Mouse (Mus musculus): ENCODE data around the gene Cbx5. TPM values are rescaled to one million over a fixed set of nuclear protein-coding genes. Genes with fewer than 3 reads are reported as not detected.

Cbx5 gene
- total RNA-seq, 2 experiments from 2014 or later: 180 to 183 TPM

DNA sequence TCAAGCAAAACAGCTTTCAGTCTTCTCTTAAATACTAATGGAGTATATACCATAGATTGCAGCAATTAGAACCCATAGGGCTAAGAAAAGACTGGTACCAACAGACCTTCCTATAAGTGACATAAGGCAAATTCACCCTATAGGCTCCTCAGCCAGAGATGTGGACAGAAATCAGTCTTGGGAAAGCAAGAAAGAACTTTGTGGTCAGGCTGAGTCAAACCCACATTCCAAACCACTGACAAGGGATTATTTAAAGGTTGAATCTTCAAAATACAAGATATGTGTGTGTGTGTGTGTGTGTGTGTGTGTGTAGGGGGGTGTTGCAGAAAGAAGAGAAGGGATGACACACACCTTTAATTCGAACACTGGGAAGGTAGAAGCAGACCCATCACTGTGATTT, 18.2 kb downstream of the Cbx5 start:
- no peak for DNase-seq (ENCODE audit: extremely low spot score in 1 of 2, low spot score in 1 of 2)

DNA sequence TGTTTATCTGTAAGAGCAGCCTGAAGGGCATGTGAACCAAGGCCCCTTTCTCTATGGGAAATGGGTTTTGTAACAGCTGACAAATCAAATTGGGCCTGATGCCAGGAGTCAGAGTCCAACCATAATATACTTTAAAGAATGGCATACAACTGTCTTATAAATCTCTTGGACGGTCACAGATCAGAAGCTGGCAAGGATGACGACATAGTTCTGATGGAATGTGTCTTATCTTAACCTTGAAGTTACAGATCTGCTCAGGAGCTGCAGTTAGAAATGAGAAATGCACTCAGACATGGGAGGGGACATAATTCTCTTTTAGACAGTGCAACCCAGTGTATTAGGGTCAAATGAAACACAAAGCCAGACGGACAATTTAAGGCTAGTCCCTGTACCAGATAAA, 18.8 kb downstream of the Cbx5 start:
- DNase-seq (ENCODE audit: extremely low spot score in 1 of 2, low spot score in 1 of 2): no peak

DNA sequence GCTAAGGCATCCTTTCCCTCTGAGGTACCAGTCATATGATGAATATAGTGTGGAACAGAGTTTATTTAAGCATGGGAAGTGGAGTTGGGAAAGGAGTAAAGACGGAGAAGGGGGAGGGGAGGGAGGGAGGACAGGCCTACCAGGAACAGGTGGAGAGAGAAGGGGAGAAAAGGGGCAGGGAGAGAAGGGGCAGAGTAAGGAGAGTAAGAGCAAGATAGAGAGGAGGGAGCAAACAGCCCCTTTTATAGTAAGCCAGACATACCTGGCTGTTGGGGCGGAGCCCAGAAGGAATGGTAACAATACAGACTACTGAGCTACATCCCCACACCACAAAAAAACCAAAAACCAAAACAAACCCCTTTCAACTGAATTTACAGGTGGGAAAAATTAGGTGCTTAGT, 23.6 kb downstream of the Cbx5 start:
- no peak for DNase-seq (ENCODE audit: extremely low spot score in 1 of 2, low spot score in 1 of 2)

DNA sequence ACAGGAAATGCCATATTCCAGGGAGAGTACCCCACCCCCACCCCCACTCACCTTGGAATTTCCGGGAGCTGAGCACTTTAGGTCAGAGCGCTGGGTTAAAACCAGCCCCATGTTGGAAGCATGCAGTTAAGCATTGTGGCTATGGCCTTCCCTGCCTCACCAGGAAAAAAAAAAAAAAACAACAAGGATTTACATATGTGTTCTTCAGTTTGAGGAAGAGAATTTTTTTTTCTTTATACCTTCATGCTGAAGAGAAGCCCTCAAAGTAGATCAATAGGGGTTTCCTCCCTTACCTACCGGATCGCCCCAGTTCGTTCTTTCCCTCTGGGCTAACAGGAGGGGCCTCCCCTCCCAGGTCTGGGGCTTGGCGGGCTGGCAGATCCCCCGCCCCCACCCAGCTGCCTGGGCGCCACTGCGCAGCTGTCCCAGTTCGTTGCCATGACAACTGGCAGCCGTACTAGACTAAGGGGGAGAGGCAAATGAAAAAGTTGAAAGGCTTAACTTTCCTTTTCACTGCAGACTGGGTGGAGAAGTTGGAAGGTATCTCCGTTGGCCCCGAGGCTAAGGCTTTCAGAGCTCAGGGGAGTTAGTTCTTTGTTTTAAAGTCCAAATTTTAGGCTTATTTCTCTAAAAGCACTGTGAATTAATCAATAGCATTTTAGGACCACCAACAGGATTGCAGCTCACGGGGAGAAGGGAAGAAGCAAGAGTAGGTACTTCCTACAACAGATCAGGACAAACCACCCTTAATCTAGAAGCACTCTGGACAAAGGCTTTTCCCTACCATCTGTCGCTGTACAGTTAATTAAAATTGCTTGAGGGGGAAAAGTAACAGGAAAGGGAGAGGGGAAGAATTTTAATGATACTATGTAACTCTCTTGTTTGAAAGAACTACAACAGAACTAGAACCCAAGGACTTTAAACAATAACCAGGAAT, 24.4 kb downstream of the Cbx5 start:
- DNase-seq (ENCODE audit: extremely low spot score in 1 of 2, low spot score in 1 of 2): peak; percentile 80 to 85

DNA sequence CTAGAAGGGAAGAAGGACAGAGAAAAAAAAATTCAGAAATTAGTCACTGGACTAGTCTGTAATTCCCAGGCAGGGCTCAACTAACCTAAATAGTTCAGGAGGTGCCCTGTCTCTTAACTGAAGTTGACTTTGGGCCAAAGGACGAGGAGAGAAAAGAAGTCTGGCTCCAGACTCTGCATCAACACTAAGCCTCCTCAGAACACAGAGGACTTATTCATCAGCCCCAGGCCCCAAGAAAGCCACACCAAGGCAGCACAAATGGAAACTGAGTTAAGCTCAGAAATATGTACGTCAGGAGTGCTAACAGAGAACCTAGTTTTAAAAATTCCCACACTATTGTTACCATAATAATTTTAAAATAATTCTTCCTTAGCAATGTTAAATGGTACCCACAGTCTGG, 25.5 kb downstream of the Cbx5 start:
- no peak for DNase-seq (ENCODE audit: extremely low spot score in 1 of 2, low spot score in 1 of 2)

DNA sequence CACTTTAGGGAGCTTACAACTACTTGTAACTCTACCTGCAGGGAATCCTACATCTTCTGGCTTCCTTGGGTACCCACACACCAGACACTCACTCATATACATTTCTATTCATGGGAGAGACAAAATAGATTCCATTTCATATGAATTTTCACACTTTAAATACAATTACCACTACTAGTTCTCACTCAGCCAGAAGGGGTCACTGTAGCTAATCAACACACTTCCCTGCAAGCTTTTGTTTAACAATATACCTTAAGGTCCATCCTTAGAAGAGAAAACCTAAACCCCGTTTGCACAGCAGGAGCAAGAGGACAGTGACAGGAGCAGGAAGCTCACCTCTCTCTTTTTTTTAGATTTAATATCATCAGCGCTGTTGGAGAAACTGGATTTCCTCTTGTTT, 34.5 kb downstream of the Cbx5 start:
- DNase-seq (ENCODE audit: extremely low spot score in 1 of 2, low spot score in 1 of 2): no peak

DNA sequence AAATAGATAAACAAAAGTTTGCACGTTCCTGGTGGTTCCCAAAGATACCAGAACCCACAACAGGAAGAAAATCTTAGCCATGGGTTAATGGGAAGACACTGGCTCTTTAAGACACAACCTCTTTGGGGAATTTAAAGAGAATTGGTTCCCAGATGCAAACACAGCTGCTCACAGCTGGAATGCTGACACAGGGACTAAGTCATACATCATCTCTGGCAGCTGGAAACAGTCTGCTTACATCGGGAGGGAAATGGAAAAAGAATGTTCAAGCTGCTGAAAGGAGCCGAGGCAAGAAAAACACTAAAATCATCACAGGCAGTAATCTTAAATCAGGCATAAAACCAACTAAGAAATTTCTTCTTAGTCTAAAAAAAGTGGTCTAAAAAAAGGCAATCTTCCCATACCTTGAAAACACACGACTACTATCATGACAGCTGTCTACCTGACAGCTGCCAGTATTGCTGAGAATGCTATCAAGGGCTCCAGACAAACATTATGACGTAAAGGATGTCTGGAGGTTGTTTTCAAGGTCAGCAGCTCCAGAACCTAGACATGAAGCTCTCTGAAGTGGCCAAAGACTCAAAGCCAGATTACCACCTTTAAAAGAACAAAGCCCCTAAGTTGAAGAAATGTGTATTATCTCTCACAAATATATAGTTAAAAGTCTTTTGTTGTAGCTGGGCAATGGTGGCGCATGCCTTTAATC, 37.4 kb downstream of the Cbx5 start:
- DNase-seq (ENCODE audit: extremely low spot score in 1 of 2, low spot score in 1 of 2): no peak

DNA sequence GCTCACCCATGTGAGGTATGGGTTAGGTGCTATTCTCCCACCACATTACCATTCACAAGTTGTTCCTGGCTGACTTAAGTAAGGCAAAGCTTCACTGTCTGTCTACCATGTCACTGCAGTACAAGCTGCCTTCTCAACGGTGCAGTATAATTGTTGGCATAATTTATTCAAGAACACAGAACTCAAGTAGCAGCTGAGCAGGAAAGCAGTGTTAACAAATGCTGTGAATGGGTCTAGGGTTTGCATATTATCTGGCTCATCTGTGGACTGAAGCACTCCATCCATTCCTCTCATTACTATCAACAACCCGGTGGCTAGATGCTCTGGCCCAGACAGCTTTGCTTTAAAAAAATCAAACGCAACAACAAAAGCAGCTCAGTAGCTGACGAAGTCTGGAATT, 41.8 kb downstream of the Cbx5 start:
- no peak for DNase-seq (ENCODE audit: extremely low spot score in 1 of 2, low spot score in 1 of 2)

DNA sequence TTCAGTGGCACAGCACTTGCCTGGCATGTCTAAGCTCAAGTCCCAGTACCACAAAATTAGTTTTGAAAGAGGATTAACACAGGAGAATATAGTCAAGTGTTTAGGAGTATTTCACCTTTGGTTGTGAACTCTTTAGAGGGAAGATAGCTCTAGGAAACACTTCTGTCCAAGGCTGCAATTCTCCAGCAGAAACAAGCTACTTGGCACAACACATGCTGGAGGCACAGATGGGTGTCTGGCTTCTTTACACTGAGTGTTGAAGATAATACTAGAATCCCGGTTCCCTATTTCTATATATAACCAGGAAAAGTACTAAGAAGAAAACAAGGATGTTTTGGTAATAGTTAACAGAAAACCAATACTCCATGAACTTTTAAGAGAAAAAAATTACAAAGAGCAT, 42.8 kb downstream of the Cbx5 start:
- DNase-seq (ENCODE audit: extremely low spot score in 1 of 2, low spot score in 1 of 2): no peak

DNA sequence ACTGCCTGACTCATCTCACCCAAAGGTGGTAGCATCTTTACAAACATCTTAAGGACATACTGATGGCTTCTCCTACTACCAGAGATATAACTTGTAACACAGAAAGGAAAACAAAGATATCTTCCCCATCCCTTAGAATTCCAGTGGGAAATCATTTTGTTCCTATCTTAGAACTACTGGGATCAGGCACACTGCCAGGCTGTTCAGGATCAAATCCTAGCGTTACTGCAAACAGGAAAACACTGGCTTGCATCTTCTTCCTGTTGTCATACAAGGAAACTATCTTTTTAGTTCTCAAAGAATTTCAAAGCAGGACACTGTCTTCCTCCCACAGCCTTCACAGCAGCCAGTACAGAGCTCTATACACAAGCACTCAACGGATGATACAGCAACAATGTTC, 46.0 kb downstream of the Cbx5 start:
- DNase-seq (ENCODE audit: extremely low spot score in 1 of 2, low spot score in 1 of 2): no peak

DNA sequence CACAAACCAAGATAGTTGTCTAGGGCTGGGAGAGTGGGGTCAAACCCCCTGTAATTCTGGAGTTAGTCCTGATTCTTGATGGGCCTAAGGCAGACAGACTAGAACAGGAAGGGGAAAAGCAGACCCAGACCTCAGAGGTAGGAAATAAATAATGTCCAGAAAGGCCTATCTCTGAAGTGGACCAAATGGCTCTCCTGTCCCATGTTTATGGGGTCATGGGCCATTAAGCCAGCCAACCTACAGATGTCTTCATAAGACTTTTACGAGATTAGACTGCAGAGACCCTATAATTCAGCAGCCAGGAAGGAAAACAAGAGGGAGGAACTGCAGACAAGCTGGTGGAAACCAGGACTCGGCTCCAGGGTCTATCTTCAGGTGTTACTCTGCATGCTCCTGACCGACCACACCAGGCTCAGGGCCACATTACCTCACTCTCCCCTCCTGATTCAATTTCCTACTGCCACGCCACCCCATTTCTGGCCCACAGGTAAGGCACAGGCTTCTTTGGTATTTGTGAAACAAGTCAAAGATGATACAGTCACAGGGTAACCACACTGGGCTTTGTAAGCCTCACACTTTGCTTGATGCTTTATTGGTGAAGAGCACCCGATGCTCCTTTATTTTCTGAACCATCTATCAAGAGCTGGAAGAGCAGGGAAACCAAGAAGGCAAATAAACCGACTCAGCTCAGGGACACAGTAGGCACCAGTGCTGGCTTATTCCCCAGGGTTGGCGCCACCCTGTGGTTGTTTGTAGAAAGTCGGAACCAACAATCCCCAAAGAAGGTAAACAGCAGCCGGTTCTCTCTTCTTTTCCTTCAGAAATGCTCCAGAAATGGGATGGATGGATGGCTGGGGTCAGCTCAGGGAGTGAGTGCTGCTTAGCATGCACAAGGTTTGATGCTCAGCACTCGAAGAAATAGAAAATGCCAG, 48.8 kb downstream of the Cbx5 start:
- peak in 1 of 2 experiments; percentile 71 for DNase-seq (ENCODE audit: extremely low spot score in 1 of 2, low spot score in 1 of 2)

DNA sequence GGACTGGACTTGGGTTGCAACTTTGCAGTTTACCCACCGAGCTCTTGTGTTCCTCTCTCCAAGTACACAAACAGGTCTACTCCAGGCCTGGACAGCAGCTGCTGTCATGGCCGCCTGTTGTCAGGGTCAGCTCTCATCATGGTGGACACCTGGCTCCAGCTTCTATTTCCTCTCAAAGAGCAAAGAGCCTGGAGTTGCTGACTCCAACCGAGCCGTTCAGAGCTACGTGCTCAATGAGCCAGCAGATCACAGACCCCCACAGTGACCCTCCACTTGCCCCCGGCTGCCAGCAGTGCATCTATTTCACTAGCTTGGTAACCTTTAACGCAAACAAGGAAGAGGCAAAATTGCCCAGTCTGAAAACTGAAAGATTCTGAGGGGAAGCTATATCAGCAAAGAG, 49.5 kb downstream of the Cbx5 start:
- DNase-seq (ENCODE audit: extremely low spot score in 1 of 2, low spot score in 1 of 2): no peak

DNA sequence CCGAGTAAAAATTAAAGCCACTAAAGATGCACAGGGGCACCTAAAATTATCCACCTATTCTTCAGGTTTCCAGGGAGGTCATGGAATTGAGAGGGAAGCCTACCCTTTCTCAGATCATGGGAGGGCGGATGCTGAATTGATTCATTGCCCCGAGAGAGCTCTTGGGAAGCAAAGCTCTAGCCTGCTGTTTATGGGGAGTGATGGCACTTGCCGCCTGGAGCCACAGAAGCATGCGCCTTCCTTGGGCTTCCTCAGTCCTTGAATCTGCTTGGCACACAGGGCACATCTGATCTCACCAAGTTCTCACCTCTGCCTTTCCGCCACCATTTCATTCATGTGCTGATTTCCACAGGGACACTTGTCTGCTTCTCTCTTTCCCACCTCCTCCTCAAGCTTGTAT, 51.8 kb downstream of the Cbx5 start:
- DNase-seq (ENCODE audit: extremely low spot score in 1 of 2, low spot score in 1 of 2): no peak

DNA sequence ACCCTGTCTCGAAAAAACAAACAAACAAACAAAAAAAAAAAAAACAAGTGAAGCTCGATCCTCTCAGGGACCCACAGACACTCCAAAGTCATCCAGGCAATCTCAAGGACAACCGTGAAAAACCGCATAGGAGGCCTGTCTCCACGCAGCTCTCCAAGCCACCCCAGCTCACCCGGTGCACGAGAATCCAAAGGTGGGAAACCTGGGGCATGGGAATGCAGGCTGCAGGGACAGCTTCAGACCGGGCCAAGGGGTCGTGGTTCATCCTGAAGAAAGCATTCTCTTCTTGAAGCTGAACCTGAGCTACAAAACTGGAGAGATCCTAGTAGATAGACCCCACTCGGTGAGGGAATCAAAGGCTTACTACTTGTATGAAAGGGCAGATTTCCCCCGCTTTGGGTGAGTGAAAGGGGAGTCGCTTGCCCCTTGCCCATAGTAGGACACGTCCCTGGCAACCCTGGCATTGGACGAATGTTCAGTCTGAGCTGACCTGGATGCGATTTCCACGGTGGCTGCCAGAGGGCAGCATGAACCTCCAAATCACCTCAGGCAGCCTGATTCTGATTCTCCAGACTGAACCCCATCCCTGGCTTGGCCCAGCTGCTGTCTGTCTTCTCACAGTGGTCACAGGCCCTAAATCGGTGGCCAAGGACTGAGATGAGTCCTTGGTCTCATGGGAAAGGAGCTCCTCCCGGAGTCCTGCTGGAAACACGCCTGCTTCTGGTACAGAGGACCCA, 54.0 kb downstream of the Cbx5 start:
- peak in 1 of 2 experiments; percentile 61 for DNase-seq (ENCODE audit: extremely low spot score in 1 of 2, low spot score in 1 of 2)

DNA sequence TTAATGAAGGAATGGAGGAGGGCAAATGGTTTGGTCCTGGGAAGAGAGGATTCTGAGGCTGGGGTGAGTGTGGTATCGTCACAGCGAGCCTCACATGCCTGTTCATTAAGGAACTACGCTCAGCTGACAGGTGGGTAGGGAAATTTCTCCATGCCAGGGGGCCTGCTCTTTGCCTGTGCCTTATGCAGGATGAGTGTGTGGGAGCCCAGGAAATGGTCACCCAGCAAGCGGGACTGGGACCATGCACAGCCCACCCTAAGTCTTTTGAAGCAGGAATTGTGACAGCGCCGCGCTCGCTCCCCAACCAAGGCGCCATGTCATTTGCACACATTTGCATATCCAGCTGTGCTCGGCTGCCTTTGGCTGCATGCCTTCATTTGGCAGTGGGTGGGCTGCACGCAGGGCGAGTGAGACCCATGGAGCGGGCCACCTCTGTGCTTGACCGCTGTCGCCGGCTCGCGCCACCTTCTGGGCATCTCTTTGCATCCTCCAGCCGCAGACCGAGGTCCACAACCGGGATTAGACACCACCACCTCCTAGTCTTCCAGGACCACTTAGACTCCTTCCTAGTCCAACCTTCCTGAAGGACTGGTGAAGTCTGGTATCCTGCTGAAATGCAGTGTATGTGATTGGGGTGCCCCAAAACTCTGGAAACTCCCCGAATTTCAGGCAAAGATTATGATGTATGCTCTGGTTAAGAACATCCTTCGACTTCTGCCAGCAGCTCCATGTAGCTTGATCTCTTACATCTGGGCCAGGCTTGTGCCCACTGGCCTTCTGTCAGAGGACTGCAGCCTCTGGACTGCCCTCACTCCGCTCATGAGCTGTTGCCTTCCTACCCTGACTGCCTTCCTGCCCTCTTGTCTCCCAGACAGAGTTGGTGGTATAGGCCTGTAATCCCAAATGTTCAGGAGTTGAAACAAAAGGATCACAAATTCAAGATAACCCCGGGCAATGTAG, 55.7 kb downstream of the Cbx5 start:
- DNase-seq (ENCODE audit: extremely low spot score in 1 of 2, low spot score in 1 of 2): no peak

DNA sequence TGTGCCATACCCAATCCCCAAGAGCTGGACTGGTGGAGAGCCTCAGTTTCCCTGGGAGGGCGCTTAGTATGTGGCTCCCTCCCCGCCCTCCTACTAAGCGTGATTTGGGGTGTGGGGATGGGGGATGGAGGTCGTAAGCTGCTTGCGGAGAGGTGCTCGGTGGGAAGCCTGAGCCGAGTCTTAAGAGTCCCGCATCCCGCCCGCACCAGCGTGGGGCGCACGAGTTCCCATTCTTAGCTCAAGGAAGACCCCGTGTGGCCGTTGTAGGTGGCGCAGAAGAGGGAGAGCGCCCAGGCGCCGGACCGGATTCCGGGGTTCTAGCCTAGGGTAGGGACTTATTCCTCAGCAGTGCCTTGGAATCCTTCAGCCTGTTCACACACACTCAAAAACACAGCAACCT, 56.5 kb downstream of the Cbx5 start:
- DNase-seq (ENCODE audit: extremely low spot score in 1 of 2, low spot score in 1 of 2): peak in 1 of 2 experiments; percentile 65

DNA sequence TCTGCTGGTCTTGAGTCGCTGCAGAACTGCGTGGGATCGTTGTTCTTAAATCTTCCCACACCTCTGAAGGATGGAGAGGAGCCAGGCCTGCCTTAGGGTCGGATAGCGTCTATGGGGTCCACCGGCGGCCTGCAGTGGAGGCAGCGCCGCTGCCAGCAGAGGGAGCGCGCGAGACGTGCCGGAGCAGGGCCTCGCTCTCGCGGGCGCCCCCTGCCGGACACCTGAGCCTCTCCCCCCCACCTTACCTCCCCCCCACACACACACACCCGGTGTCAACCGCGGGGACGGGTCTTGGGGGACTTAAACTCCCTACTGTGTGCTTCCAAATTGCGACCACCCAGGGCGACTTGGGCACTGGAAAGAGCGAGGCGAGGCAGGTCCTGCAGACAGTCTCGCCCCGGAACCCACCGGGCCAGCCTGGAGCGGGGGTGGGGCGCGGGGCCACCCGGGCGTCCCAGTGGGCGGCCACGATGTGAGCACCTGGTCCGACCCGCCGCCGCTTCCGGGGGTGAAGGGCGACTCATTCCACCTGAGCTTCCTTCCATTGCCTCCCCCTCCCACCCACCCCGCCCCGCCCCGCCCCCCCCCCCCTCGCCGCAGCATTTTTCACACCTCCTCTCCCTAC, 57.3 kb downstream of the Cbx5 start:
- peak; percentile 75 to 90 for DNase-seq (ENCODE audit: extremely low spot score in 1 of 2, low spot score in 1 of 2)

DNA sequence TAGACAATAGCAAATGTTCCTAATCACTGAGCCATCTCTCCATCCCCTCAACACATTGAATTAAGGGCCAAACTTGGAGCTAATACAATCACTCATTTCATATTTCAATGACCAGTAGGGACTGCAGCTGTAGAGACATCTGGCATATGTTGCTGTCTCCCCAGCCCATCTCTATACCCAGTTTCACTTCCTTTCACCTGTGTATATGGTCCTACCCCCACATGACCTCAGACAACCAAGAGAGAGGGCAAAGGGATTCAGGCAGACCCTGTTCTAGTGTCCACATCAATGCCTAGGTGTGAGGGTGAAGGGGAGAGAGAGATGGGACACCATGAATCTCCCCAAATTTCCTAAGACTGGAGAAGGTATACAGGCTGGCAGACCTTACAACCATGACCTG, 59.2 kb downstream of the Cbx5 start:
- DNase-seq (ENCODE audit: extremely low spot score in 1 of 2, low spot score in 1 of 2): no peak

Data from layer of hippocampus, postnatal 25 days (tissue).